Mouse (Mus musculus): ENCODE results near the gene Smim27.

DNA sequence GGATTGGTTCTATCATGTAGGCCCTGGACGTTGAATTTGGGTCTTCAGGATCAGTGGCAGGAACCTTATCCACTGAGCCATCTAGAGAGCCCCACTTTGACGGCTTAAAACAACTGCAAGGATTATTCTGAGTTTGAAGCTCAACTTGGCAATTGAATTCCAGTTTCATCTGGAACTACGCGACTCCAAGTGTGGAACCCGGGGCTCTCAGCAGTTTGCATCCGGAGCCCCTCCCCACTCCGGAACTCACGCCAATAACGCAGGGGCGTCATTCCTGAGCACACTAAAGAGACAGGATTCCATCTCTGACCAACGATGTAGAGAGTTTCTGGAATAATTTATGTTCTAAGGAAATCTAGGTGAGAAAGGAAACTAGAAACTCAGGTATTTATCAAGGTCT is 42.2 kb upstream of the Smim27 start:
- no peak for TF ChIP-seq TCF12 (IDR thresholded peaks at IDR 0.05; ENCODE audit: insufficient read depth, poor library complexity, severe bottlenecking)
- TF ChIP-seq POLR2A (IDR thresholded peaks at IDR 0.05; ENCODE audit: insufficient read length, low read depth) = no peak
